Mouse (Mus musculus): ENCODE data around the gene Vangl2. TPM values are rescaled to one million over a fixed set of nuclear protein-coding genes. Genes with fewer than 3 reads are reported as not detected.
A peak's percentile ranks its signal among the peaks of the same experiment; 100 is the strongest.

Gene Vangl2
- polyA plus RNA-seq, 1 experiment from 2014 or later: 49.6 TPM

- no peaks in the 10 kb centered on the region for H3K27me3 ChIP-seq (replicated peaks)
- no peaks in the 10 kb centered on the region for H3K36me3 ChIP-seq (replicated peaks)
- WGBS: 79% methylated on average over 2 of the region's 2 CpGs
- no peaks in the 10 kb centered on the region for H3K4me1 ChIP-seq
- ATAC-seq (replicated peaks): no peak
- no peak overlapping the region for H3K9ac ChIP-seq
- H3K27ac ChIP-seq: no peak overlapping the region
- H3K4me3 ChIP-seq: no peak overlapping the region
- H3K9me3 ChIP-seq: no peaks in the 10 kb centered on the region
- no peak overlapping the region for H3K4me2 ChIP-seq
These were observed 33.7 kb downstream of the Vangl2 start for GRCm38 (mm10) chr1:171994501-171994900.

- ATAC-seq (replicated peaks): no peak
- no peaks in the 10 kb centered on the region for H3K4me1 ChIP-seq
- H3K4me3 ChIP-seq: no peak overlapping the region
- WGBS: 87% methylated on average over 4 of the region's 4 CpGs
- no peak overlapping the region for H3K27ac ChIP-seq
- H3K36me3 ChIP-seq (replicated peaks): no peaks in the 10 kb centered on the region
- no peaks in the 10 kb centered on the region for H3K27me3 ChIP-seq (replicated peaks)
- H3K9me3 ChIP-seq: 0 out of 2 replicates have a peak, but pooled peaks cover 4% of the 10 kb centered on the region
- no peak overlapping the region for H3K9ac ChIP-seq
- H3K4me2 ChIP-seq: no peak overlapping the region
These were observed 35.2 kb downstream of the Vangl2 start for GRCm38 (mm10) chr1:171992901-171993530.

- no peaks in the 10 kb centered on the region for H3K27me3 ChIP-seq (replicated peaks)
- H3K36me3 ChIP-seq (replicated peaks): no peaks in the 10 kb centered on the region
- no peak for ATAC-seq (replicated peaks)
- H3K4me3 ChIP-seq: no peak overlapping the region
- H3K4me1 ChIP-seq: no peaks in the 10 kb centered on the region
- H3K9ac ChIP-seq: no peak overlapping the region
- H3K4me2 ChIP-seq: no peak overlapping the region
- 84% methylated on average over 2 of the region's 2 CpGs for WGBS
- H3K9me3 ChIP-seq: 0 out of 2 replicates have a peak, but pooled peaks cover 4% of the 10 kb centered on the region
- no peak overlapping the region for H3K27ac ChIP-seq
These were observed 36.4 kb downstream of the Vangl2 start for GRCm38 (mm10) chr1:171991883-171992282.

- no peak overlapping the region for H3K9ac ChIP-seq
- no peak for ATAC-seq (replicated peaks)
- H3K27ac ChIP-seq: no peak overlapping the region
- peaks cover 3% of the 10 kb centered on the region; the same call in 1 of the 2 replicates for H3K4me1 ChIP-seq
- no peak overlapping the region for H3K4me3 ChIP-seq
- 0 out of 2 replicates have a peak, but pooled peaks cover 4% of the 10 kb centered on the region for H3K9me3 ChIP-seq
- H3K36me3 ChIP-seq (replicated peaks): no peaks in the 10 kb centered on the region
- H3K4me2 ChIP-seq: no peak overlapping the region
- no peaks in the 10 kb centered on the region for H3K27me3 ChIP-seq (replicated peaks)
- 92% methylated on average over 1 of the region's 1 CpGs for WGBS
These were observed 44.1 kb downstream of the Vangl2 start for GRCm38 (mm10) chr1:171984121-171984520.

GRCm38 (mm10) chr1:171983372-171984001 is 44.8 kb downstream of the Vangl2 start:
- no peak overlapping the region for H3K27ac ChIP-seq
- H3K36me3 ChIP-seq (replicated peaks): no peaks in the 10 kb centered on the region
- H3K9ac ChIP-seq: no peak overlapping the region
- ATAC-seq (replicated peaks): no peak
- H3K4me1 ChIP-seq: peaks cover 3% of the 10 kb centered on the region; the same call in 1 of the 2 replicates
- 0 out of 2 replicates have a peak, but pooled peaks cover 4% of the 10 kb centered on the region for H3K9me3 ChIP-seq
- no peaks in the 10 kb centered on the region for H3K27me3 ChIP-seq (replicated peaks)
- no peak overlapping the region for H3K4me3 ChIP-seq
- no peak overlapping the region for H3K4me2 ChIP-seq
- 73% methylated on average over 3 of the region's 3 CpGs for WGBS

- no peaks in the 10 kb centered on the region for H3K36me3 ChIP-seq (replicated peaks)
- no peaks in the 10 kb centered on the region for H3K9me3 ChIP-seq
- ATAC-seq (replicated peaks): no peak
- no peak overlapping the region for H3K4me2 ChIP-seq
- H3K4me1 ChIP-seq: peaks cover 3% of the 10 kb centered on the region; the same call in 1 of the 2 replicates
- H3K27ac ChIP-seq: no peak overlapping the region
- 77% methylated on average over 4 of the region's 4 CpGs for WGBS
- no peaks in the 10 kb centered on the region for H3K27me3 ChIP-seq (replicated peaks)
- H3K9ac ChIP-seq: no peak overlapping the region
- H3K4me3 ChIP-seq: no peak overlapping the region
These were observed 45.5 kb downstream of the Vangl2 start for GRCm38 (mm10) chr1:171982740-171983139.

- ATAC-seq (replicated peaks): no peak
- Histone ChIP-seq H3K4me2 (no peak overlapping the region), H3K27me3 (replicated peaks) (no peaks in the 10 kb centered on the region), H3K27ac (no peak overlapping the region), H3K4me1 (peaks cover 3% of the 10 kb centered on the region; the same call in 1 of the 2 replicates), H3K9ac (no peak overlapping the region), H3K36me3 (replicated peaks) (no peaks in the 10 kb centered on the region), H3K4me3 (no peak overlapping the region), H3K9me3 (no peaks in the 10 kb centered on the region)
- WGBS: 69% methylated on average over 5 of the region's 5 CpGs
These were observed 46.1 kb downstream of the Vangl2 start for GRCm38 (mm10) chr1:171982170-171982569.

- peaks cover 3% of the 10 kb centered on the region; the same call in 1 of the 2 replicates for H3K4me1 ChIP-seq
- no peaks in the 10 kb centered on the region for H3K9me3 ChIP-seq
- H3K4me2 ChIP-seq: no peak overlapping the region
- no peaks in the 10 kb centered on the region for H3K27me3 ChIP-seq (replicated peaks)
- H3K9ac ChIP-seq: no peak overlapping the region
- no peak overlapping the region for H3K27ac ChIP-seq
- no peaks in the 10 kb centered on the region for H3K36me3 ChIP-seq (replicated peaks)
- WGBS: 34% methylated on average over 13 of the region's 13 CpGs
- no peak overlapping the region for H3K4me3 ChIP-seq
- peak; percentile 71 for ATAC-seq (replicated peaks)
These were observed 48.1 kb downstream of the Vangl2 start for GRCm38 (mm10) chr1:171979969-171980730.

- H3K4me1 ChIP-seq: peaks cover 3% of the 10 kb centered on the region; the same call in 1 of the 2 replicates
- no peaks in the 10 kb centered on the region for H3K36me3 ChIP-seq (replicated peaks)
- H3K27ac ChIP-seq: no peak overlapping the region
- 89% methylated on average over 2 of the region's 2 CpGs for WGBS
- H3K9ac ChIP-seq: no peak overlapping the region
- ATAC-seq (replicated peaks): no peak
- no peaks in the 10 kb centered on the region for H3K27me3 ChIP-seq (replicated peaks)
- H3K4me3 ChIP-seq: no peak overlapping the region
- H3K4me2 ChIP-seq: no peak overlapping the region
- H3K9me3 ChIP-seq: no peaks in the 10 kb centered on the region
These were observed 50.4 kb downstream of the Vangl2 start for GRCm38 (mm10) chr1:171977891-171978290.

- ATAC-seq (replicated peaks): no peak
- Histone ChIP-seq H3K4me3 (no peak overlapping the region), H3K9me3 (no peaks in the 10 kb centered on the region), H3K4me1 (peaks cover 3% of the 10 kb centered on the region; the same call in 1 of the 2 replicates), H3K4me2 (no peak overlapping the region), H3K36me3 (replicated peaks) (no peaks in the 10 kb centered on the region), H3K9ac (no peak overlapping the region), H3K27ac (no peak overlapping the region), H3K27me3 (replicated peaks) (no peaks in the 10 kb centered on the region)
- 96% methylated on average over 14 of the region's 14 CpGs for WGBS
These were observed 51.3 kb downstream of the Vangl2 start for GRCm38 (mm10) chr1:171976826-171977539.

GRCm38 (mm10) chr1:171975831-171976230 is 52.4 kb downstream of the Vangl2 start:
- H3K9me3 ChIP-seq: no peaks in the 10 kb centered on the region

GRCm38 (mm10) chr1:171975377-171975776 is 52.9 kb downstream of the Vangl2 start:
- ATAC-seq (replicated peaks): no peak
- H3K9ac ChIP-seq: no peak overlapping the region
- H3K27ac ChIP-seq: no peak overlapping the region
- no peaks in the 10 kb centered on the region for H3K9me3 ChIP-seq
- no peak overlapping the region for H3K4me3 ChIP-seq
- no peaks in the 10 kb centered on the region for H3K27me3 ChIP-seq (replicated peaks)
- 88% methylated on average over 9 of the region's 9 CpGs for WGBS
- no peak overlapping the region for H3K4me2 ChIP-seq
- H3K36me3 ChIP-seq (replicated peaks): no peaks in the 10 kb centered on the region
- peaks cover 10% of the 10 kb centered on the region for H3K4me1 ChIP-seq

More at GRCm38 (mm10) chr1:171975831-171976230, 52.4 kb downstream of the Vangl2 start:
- Histone ChIP-seq H3K36me3 (replicated peaks) (no peaks in the 10 kb centered on the region), H3K4me1 (peaks cover 8% of the 10 kb centered on the region), H3K27ac (no peak overlapping the region), H3K4me2 (no peak overlapping the region), H3K4me3 (no peak overlapping the region), H3K27me3 (replicated peaks) (no peaks in the 10 kb centered on the region), H3K9ac (no peak overlapping the region)
- WGBS: 80% methylated on average over 4 of the region's 4 CpGs
- ATAC-seq (replicated peaks): no peak
